Mouse (Mus musculus): ENCODE measurements at regions not wholly inside any gene's neighbourhood (a gene's known extent, or its start where the extent isn't known, plus 50 kb on each side); places are given as distances from the start of the nearest gene placed in this dataset.

DNA sequence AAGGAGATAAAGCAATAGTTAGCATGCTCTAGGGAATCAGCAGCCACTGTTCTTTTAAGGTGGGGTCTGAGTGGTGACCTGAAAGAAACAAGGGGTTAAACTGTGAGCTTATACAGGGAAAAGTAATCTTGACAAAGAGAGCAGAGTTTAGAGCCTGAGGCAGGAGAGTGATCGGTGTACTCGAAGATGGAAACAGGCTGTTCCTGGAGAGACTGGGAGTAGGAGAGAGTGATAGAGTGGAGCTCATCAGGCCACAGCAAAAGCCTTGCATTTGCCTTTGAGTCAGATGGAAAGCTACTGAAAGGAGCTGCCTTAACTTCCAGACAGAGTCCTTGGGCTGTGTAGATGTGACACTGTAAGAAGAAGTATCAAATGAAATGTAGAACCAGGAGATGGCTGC lies 759.7 kb downstream of the 1700064H15Rik start:
- DNase-seq (ENCODE audit: low spot score), result no peak
- Histone ChIP-seq H3K36me3 (ENCODE audit: control insufficient read depth, insufficient read depth, low read length) (no peaks in the 10 kb centered on the region), H3K4me2 (replicated peaks; ENCODE audit: low read depth, low read length) (no peak overlapping the region), H3K4me1 (replicated peaks; ENCODE audit: control insufficient read depth, insufficient read depth, low read length) (no peaks in the 10 kb centered on the region), H3K9me3 (ENCODE audit: control insufficient read depth, low read length) (no peaks in the 10 kb centered on the region), H3K27ac (ENCODE audit: low read depth, low read length) (no peak overlapping the region), H3K27me3 (ENCODE audit: control insufficient read depth, insufficient read depth, low read length) (no peaks in the 10 kb centered on the region), H3K9ac (ENCODE audit: low read depth, low read length) (no peak overlapping the region), H3K4me3 (ENCODE audit: low read depth, low read length) (no peak overlapping the region)
- 82% methylated on average over 2 of the region's 2 CpGs for WGBS
- ATAC-seq (ENCODE audit: low FRiP score), result no peak

DNA sequence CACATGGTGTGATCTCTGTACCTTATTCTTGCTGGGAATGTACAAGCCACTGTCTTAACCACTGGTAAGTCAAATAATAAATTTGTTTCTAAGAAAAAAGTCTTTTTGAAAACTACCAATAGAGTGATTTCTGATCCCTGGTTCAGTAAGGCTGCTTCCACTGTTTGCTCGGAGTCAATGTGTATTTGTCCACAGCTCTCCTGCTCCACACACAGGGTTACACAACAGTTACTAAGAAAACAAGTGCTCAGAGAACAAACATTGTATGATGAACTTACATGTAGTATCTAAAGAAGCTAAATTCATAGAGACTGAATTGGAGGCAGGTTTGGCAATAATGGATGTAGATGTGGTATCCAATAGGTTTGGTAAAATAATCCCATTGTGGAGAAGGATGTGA lies 751.4 kb downstream of the 1700064H15Rik start:
- Histone ChIP-seq H3K9ac (ENCODE audit: low read depth, low read length) (no peak overlapping the region), H3K4me2 (replicated peaks; ENCODE audit: low read depth, low read length) (no peak overlapping the region), H3K27ac (ENCODE audit: low read depth, low read length) (no peak overlapping the region), H3K36me3 (ENCODE audit: control insufficient read depth, insufficient read depth, low read length) (no peaks in the 10 kb centered on the region), H3K9me3 (ENCODE audit: control insufficient read depth, low read length) (no peaks in the 10 kb centered on the region), H3K27me3 (ENCODE audit: control insufficient read depth, insufficient read depth, low read length) (no peaks in the 10 kb centered on the region), H3K4me3 (ENCODE audit: low read depth, low read length) (no peak overlapping the region), H3K4me1 (replicated peaks; ENCODE audit: control insufficient read depth, insufficient read depth, low read length) (no peaks in the 10 kb centered on the region)
- DNase-seq (ENCODE audit: low spot score) (no peak), ATAC-seq (ENCODE audit: low FRiP score) (no peak)
- 94% methylated on average over 1 of the region's 1 CpGs for WGBS

DNA sequence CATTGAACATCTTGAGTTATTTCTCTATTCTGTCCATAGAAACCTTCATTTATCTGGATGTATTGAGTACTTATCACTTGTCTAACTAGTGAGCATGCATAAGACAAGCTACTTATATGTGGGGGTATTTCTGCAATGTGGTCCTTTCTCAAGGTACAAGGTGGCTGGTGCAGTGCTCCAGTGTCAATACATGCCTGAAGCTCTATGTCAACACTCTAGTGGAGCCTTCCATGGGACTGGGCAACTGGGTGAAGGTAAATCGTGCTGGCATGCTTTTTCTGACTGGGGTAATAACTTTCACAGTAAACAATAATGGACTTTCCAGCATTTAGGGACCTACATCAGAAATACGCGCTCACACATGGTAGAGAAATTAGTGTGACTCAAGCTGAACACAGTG lies 750.9 kb downstream of the 1700064H15Rik start:
- no peaks in the 10 kb centered on the region for H3K4me1 ChIP-seq (replicated peaks; ENCODE audit: control insufficient read depth, insufficient read depth, low read length)
- H3K27ac ChIP-seq (ENCODE audit: low read depth, low read length), result no peak overlapping the region
- no peak for ATAC-seq (ENCODE audit: low FRiP score)
- no peak overlapping the region for H3K4me3 ChIP-seq (ENCODE audit: low read depth, low read length)
- H3K36me3 ChIP-seq (ENCODE audit: control insufficient read depth, insufficient read depth, low read length), result no peaks in the 10 kb centered on the region
- no peak overlapping the region for H3K4me2 ChIP-seq (replicated peaks; ENCODE audit: low read depth, low read length)
- no peaks in the 10 kb centered on the region for H3K9me3 ChIP-seq (ENCODE audit: control insufficient read depth, low read length)
- 87% methylated on average over 3 of the region's 3 CpGs for WGBS
- no peak overlapping the region for H3K9ac ChIP-seq (ENCODE audit: low read depth, low read length)
- no peak for DNase-seq (ENCODE audit: low spot score)
- no peaks in the 10 kb centered on the region for H3K27me3 ChIP-seq (ENCODE audit: control insufficient read depth, insufficient read depth, low read length)

DNA sequence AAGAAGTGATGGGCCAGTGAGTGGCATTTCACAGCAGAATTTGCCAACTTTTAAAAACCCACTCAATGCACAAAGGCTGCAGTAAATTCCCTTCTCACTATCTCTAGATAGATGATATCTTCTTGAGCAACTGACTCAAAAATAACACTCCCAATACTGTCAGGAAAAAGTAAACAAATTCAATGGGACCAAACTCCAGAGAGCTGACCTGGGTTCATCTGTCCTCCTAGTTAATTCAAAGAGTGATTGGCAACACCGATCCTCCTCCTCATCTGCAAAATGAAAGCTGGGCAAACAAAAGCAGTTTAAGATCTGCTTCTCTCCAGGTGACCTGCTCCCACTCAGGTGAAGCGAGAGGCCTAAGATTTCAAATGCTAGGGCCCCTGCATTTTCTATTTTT lies 747.3 kb downstream of the 1700064H15Rik start:
- Histone ChIP-seq H3K4me3 (ENCODE audit: low read depth, low read length) (no peak overlapping the region), H3K4me1 (replicated peaks; ENCODE audit: control insufficient read depth, insufficient read depth, low read length) (no peaks in the 10 kb centered on the region), H3K9ac (ENCODE audit: low read depth, low read length) (no peak overlapping the region), H3K36me3 (ENCODE audit: control insufficient read depth, insufficient read depth, low read length) (no peaks in the 10 kb centered on the region), H3K4me2 (replicated peaks; ENCODE audit: low read depth, low read length) (no peak overlapping the region), H3K27me3 (ENCODE audit: control insufficient read depth, insufficient read depth, low read length) (no peaks in the 10 kb centered on the region), H3K27ac (ENCODE audit: low read depth, low read length) (no peak overlapping the region), H3K9me3 (ENCODE audit: control insufficient read depth, low read length) (no peaks in the 10 kb centered on the region)
- no peak for DNase-seq (ENCODE audit: low spot score)
- 70% methylated on average over 2 of the region's 2 CpGs for WGBS
- no peak for ATAC-seq (ENCODE audit: low FRiP score)

DNA sequence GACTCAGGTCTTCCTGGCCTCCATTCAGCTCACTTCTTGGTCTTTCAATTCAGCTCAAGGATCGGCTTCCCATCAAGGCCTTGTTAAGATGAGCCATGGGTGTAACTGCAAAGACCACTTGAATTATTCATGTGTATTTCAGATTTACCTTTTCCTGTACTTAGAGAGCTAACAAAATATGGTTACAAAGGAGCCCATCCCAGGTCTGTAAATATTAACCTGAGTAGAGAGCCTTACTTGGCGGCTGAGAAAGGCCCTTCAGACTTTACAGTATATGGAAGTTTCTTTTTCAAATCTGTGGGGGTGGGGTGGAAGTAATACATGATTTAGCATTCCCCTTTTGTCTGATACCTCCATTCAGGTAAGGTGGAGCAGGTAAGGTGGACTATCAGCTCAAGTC lies 735.7 kb downstream of the 1700064H15Rik start:
- no peaks in the 10 kb centered on the region for H3K9me3 ChIP-seq (ENCODE audit: control insufficient read depth, low read length)
- no peak for ATAC-seq (ENCODE audit: low FRiP score)
- no peak overlapping the region for H3K27ac ChIP-seq (ENCODE audit: low read depth, low read length)
- no peaks in the 10 kb centered on the region for H3K36me3 ChIP-seq (ENCODE audit: control insufficient read depth, insufficient read depth, low read length)
- H3K4me2 ChIP-seq (replicated peaks; ENCODE audit: low read depth, low read length), result no peak overlapping the region
- H3K27me3 ChIP-seq (ENCODE audit: control insufficient read depth, insufficient read depth, low read length), result no peaks in the 10 kb centered on the region
- 96% methylated on average over 2 of the region's 2 CpGs for WGBS
- DNase-seq (ENCODE audit: low spot score), result no peak
- H3K4me3 ChIP-seq (ENCODE audit: low read depth, low read length), result no peak overlapping the region
- no peaks in the 10 kb centered on the region for H3K4me1 ChIP-seq (replicated peaks; ENCODE audit: control insufficient read depth, insufficient read depth, low read length)
- no peak overlapping the region for H3K9ac ChIP-seq (ENCODE audit: low read depth, low read length)

DNA sequence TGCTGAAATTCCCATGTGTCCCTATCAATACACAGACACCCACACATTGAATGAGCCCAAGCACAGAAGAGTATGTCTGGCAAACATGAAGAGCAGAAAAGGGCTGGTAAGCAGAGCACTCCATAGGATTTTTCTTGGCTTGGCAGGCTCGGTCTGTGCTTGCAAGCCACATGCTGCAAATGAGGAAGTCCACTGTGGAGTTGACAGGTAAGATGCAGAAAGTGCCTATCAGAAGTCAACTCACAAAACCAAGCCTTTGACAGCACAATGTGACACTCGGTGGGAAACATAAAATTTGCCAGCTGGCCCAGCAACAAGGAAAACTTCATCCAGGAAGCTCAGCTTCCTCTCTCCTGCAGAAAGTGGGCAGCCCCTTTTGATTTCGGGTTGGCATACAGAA lies 722.7 kb downstream of the 1700064H15Rik start:
- H3K27me3 ChIP-seq (ENCODE audit: control insufficient read depth, insufficient read depth, low read length), result no peaks in the 10 kb centered on the region
- WGBS, result 67% methylated on average over 3 of the region's 3 CpGs
- H3K36me3 ChIP-seq (ENCODE audit: control insufficient read depth, insufficient read depth, low read length), result no peaks in the 10 kb centered on the region
- H3K4me1 ChIP-seq (replicated peaks; ENCODE audit: control insufficient read depth, insufficient read depth, low read length), result no peaks in the 10 kb centered on the region
- ATAC-seq (ENCODE audit: low FRiP score), result no peak
- no peak overlapping the region for H3K4me3 ChIP-seq (ENCODE audit: low read depth, low read length)
- H3K9me3 ChIP-seq (ENCODE audit: control insufficient read depth, low read length), result no peaks in the 10 kb centered on the region
- DNase-seq (ENCODE audit: low spot score), result no peak
- no peak overlapping the region for H3K9ac ChIP-seq (ENCODE audit: low read depth, low read length)
- no peak overlapping the region for H3K4me2 ChIP-seq (replicated peaks; ENCODE audit: low read depth, low read length)
- H3K27ac ChIP-seq (ENCODE audit: low read depth, low read length), result no peak overlapping the region

DNA sequence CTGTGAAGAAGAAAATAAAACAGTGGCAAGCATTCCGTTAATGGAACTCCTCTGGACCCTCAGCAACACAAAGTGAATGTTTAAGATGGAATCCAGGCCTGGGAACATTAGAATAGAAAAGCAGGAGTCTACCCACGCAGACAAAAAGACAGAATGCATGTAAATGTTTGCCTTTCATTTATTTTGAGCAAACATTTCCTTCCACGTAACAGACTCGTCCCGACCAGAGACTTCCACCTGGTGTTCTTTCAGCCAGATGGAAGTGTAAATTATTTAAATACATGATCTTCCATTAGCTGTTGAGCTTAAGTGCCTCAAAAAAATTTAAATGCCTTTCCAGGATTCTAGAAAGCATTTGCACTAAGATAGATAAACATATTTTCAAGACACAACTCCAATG lies 722.3 kb downstream of the 1700064H15Rik start:
- Histone ChIP-seq H3K4me2 (replicated peaks; ENCODE audit: low read depth, low read length) (no peak overlapping the region), H3K27me3 (ENCODE audit: control insufficient read depth, insufficient read depth, low read length) (no peaks in the 10 kb centered on the region), H3K27ac (ENCODE audit: low read depth, low read length) (no peak overlapping the region), H3K4me1 (replicated peaks; ENCODE audit: control insufficient read depth, insufficient read depth, low read length) (no peaks in the 10 kb centered on the region), H3K4me3 (ENCODE audit: low read depth, low read length) (no peak overlapping the region), H3K9me3 (ENCODE audit: control insufficient read depth, low read length) (no peaks in the 10 kb centered on the region), H3K9ac (ENCODE audit: low read depth, low read length) (no peak overlapping the region), H3K36me3 (ENCODE audit: control insufficient read depth, insufficient read depth, low read length) (no peaks in the 10 kb centered on the region)
- 75% methylated on average over 5 of the region's 5 CpGs for WGBS
- no peak for DNase-seq (ENCODE audit: low spot score)
- ATAC-seq (ENCODE audit: low FRiP score), result no peak

DNA sequence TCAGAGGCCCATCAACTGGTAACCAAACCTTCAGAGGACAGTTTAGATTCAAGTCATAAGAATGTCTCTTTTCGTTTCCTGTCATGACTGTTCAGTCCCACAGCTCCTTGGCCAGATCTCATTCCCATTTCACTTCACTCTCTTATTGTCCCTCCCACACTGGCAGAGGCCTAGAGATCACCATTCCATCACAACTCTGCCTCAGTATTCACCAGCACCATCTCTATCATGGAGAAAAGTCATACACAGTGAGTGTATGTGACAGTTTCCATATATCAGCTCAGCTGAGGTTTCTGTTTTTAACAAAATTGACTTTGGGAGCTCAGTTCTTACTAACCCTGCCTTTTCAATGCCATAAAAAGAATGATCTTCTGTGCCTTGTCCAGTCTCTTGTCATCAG lies 719.7 kb downstream of the 1700064H15Rik start:
- no peak for ATAC-seq (ENCODE audit: low FRiP score)
- H3K9ac ChIP-seq (ENCODE audit: low read depth, low read length), result no peak overlapping the region

DNA sequence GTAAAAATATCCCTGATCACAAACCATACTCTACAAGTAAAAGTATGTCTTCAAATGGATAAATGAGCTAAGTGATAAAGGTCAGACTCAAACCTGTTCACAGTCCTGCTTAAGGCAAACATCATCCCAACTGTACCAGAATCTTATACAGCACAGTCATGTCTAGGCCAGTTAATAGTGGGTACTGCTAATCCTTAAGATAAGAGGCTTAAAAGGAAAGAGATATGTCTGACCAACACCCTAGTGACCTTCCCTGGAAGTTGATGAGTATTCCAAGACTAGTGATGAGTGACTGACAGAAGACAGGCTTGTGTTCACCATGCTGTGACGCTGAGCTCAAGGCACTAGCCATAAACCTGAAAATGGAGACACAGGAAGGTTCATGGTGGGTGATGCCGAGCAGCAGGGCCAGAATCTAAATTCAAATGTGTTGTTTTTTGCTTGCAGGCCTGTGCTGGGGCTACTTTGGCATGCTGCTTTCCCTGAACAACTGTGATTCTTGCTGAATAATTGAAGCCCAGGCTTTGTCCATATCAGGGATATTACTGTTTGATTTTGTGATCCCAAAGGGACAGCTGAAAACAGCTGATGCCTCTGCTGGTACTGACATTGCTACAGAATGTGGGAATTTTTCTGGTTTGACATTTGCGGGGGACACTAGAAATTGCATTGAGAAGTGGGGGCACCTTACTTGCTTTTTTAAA lies 699.9 kb downstream of the 1700064H15Rik start:
- no peaks in the 10 kb centered on the region for H3K36me3 ChIP-seq (ENCODE audit: control insufficient read depth, insufficient read depth, low read length)
- no peaks in the 10 kb centered on the region for H3K27me3 ChIP-seq (ENCODE audit: control insufficient read depth, insufficient read depth, low read length)
- H3K4me1 ChIP-seq (replicated peaks; ENCODE audit: control insufficient read depth, insufficient read depth, low read length), result no peaks in the 10 kb centered on the region
- H3K27ac ChIP-seq (ENCODE audit: low read depth, low read length), result peak overlapping the region; percentile 60
- H3K9me3 ChIP-seq (ENCODE audit: control insufficient read depth, low read length), result no peaks in the 10 kb centered on the region
- WGBS, result 70% methylated on average over 3 of the region's 3 CpGs
- DNase-seq (ENCODE audit: low spot score) (peak; percentile 11), ATAC-seq (ENCODE audit: low FRiP score) (peak; percentile 76)
- H3K9ac ChIP-seq (ENCODE audit: low read depth, low read length), result no peak overlapping the region
- H3K4me3 ChIP-seq (ENCODE audit: low read depth, low read length), result no peak overlapping the region
- H3K4me2 ChIP-seq (replicated peaks; ENCODE audit: low read depth, low read length), result no peak overlapping the region

More for the DNA sequence above, 719.7 kb downstream of the 1700064H15Rik start:
- Histone ChIP-seq H3K36me3 (ENCODE audit: control insufficient read depth, insufficient read depth, low read length) (no peaks in the 10 kb centered on the region), H3K4me3 (ENCODE audit: low read depth, low read length) (no peak overlapping the region), H3K9me3 (ENCODE audit: control insufficient read depth, low read length) (no peaks in the 10 kb centered on the region), H3K27ac (ENCODE audit: low read depth, low read length) (no peak overlapping the region), H3K4me1 (replicated peaks; ENCODE audit: control insufficient read depth, insufficient read depth, low read length) (no peaks in the 10 kb centered on the region), H3K4me2 (replicated peaks; ENCODE audit: low read depth, low read length) (no peak overlapping the region), H3K27me3 (ENCODE audit: control insufficient read depth, insufficient read depth, low read length) (no peaks in the 10 kb centered on the region)
- DNase-seq (ENCODE audit: low spot score), result no peak
- 90% methylated on average over 1 of the region's 1 CpGs for WGBS

Measured in hindbrain, embryonic 11.5 days (tissue).